Mouse (Mus musculus) heart, embryonic 11.5 days (tissue): Measurements from ENCODE around the gene Neurl2. TPM values are rescaled to one million over a fixed set of nuclear protein-coding genes. Genes with fewer than 3 reads are reported as not detected.

Source experiments
- ATAC-seq: fragments of 200-750 bp; cut with Nextera tagmentation; replicated peaks from 2 replicates; pipeline ENCODE4 v1.8.0; 2017; ENCODE audit warnings: moderate library complexity; ENCODE audit not compliant: insufficient number of reproducible peaks, low FRiP score, low TSS enrichment
- H3K27ac ChIP-seq: fragments of 300-500 bp; sonication (generic); 2 replicates; pipeline ENCODE4 v1.5.1; 2014; ENCODE audit warnings: mild to moderate bottlenecking, low read depth, low read length
- H3K27me3 ChIP-seq: fragments of 300-500 bp; sonication (generic); 2 replicates; pipeline ENCODE4 v1.6.1; 2014; ENCODE audit warnings: mild to moderate bottlenecking, low read length, mixed read lengths; ENCODE audit not compliant: control insufficient read depth, insufficient read depth
- H3K36me3 ChIP-seq: fragments of 300-500 bp; sonication (generic); 2 replicates; pipeline ENCODE4 v1.6.1; 2014; ENCODE audit warnings: mild to moderate bottlenecking, low read length, moderate library complexity, mixed read lengths; ENCODE audit not compliant: control insufficient read depth, insufficient read depth
- H3K4me1 ChIP-seq: fragments of 300-500 bp; sonication (generic); 2 replicates; pipeline ENCODE4 v1.6.1; 2014; ENCODE audit warnings: low read length; ENCODE audit not compliant: control insufficient read depth, insufficient read depth
- H3K4me2 ChIP-seq: fragments of 300-500 bp; sonication (generic); 2 replicates; pipeline ENCODE4 v1.6.1; 2014; ENCODE audit warnings: mild to moderate bottlenecking, moderate library complexity
- H3K4me3 ChIP-seq: fragments of 300-500 bp; sonication (generic); 2 replicates; pipeline ENCODE4 v1.5.1; 2014; ENCODE audit warnings: low read depth, low read length
- H3K9ac ChIP-seq: fragments of 300-500 bp; sonication (generic); 2 replicates; pipeline ENCODE4 v1.6.1; 2014; ENCODE audit warnings: mild to moderate bottlenecking, low read depth, low read length, moderate library complexity
- H3K9me3 ChIP-seq: fragments of 300-500 bp; sonication (generic); replicated peaks from 2 replicates; pipeline ENCODE4 v1.6.1; 2016; ENCODE audit warnings: low read length; ENCODE audit not compliant: control insufficient read depth
- WGBS: fragments of 180-500 bp; shearing (Covaris S2); extraction: QIAGEN DNeasy Blood & Tissue Kit; methylation state at CpG from one replicate; pipeline ENCODE4 v1.1.7; 2014; ENCODE audit not compliant: insufficient replicate concordance; 5-methylcytosine and 5-hydroxymethylcytosine counted together
- polyA plus RNA-seq: library from polyadenylated mRNA; unstranded; fragments of >200 nt; fragmentation: Nextera tagmentation; extraction: Ambion mirVana; gene quantifications from 2 replicates; pipeline ENCODE4 v1.2.1, GENCODE M21; 2014

Gene Neurl2
- polyA plus RNA-seq, 1 experiment from 2014 or later: 43.2 TPM

DNA sequence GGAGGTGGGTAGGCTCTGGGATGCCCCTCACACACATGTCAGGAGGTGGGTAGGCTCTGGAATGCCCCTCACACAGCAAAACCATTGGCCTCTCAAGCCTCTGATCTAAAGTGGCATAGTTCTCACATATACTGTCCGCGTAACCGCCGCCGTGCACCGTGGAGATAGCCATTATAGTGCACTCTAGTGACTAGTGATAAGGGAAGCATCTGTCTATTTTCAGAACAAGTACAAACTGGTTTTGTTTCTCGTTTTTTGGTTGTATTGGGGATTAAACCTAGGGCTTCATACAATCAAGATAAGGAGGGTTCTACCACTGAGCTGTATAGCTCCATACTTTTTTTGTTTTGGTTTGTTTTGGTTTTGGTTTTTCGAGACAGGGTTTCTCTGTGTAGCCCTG, 17.4 kb downstream of the Neurl2 start:
- Histone ChIP-seq H3K4me1 (peaks cover 15% of the 10 kb centered on the region), H3K9ac (no peak overlapping the region), H3K27me3 (no peaks in the 10 kb centered on the region), H3K4me2 (no peak overlapping the region), H3K9me3 (no peaks in the 10 kb centered on the region), H3K36me3 (no peaks in the 10 kb centered on the region), H3K27ac (no peak overlapping the region), H3K4me3 (no peak overlapping the region)
- ATAC-seq: no peak
- WGBS: 61% methylated on average over 8 of the region's 8 CpGs

DNA sequence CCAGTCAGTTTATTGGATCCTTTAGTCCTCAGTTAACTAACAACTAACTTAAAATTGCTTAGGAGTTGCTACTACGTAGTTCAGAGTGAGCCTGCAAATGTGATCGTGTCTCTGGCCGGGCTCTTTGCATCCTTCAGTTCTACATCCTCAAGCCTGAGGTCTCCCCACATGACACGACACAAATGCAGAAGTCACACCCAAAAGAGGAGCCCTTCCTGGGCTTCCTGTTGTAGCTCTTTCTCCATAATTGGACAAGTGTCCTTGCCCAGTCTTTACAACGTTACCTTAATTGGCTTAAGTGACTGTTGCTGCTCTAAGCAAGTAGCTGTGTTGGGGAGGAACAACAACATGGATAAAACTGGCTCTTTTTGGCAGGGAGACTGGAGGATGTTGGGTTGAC, 17.9 kb downstream of the Neurl2 start:
- H3K9ac ChIP-seq: no peak overlapping the region
- peaks cover 15% of the 10 kb centered on the region for H3K4me1 ChIP-seq
- no peak for ATAC-seq
- no peaks in the 10 kb centered on the region for H3K9me3 ChIP-seq
- H3K4me2 ChIP-seq: no peak overlapping the region
- 78% methylated on average over 5 of the region's 5 CpGs for WGBS
- H3K27me3 ChIP-seq: no peaks in the 10 kb centered on the region
- H3K27ac ChIP-seq: no peak overlapping the region
- no peak overlapping the region for H3K4me3 ChIP-seq
- H3K36me3 ChIP-seq: no peaks in the 10 kb centered on the region

DNA sequence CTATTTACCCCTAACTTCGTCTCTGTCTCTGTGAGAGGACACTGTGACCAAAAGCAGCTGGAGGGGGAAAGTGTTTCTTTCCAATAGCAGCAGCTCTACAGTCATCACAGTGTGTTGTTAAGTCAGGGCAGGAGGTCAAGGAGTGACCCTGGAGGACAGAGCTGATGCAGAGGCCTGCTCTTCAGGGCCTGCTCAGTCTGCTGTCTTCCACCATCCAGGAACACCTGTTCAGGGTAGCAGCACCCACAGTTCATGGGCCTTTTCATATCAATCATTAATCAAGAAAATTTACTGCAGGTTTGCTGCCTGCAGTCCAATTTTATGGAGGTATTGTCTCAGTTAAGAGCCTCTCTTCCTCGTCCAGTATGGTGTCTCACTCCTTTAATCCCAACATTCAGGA, 19.7 kb downstream of the Neurl2 start:
- Histone ChIP-seq H3K9me3 (no peaks in the 10 kb centered on the region), H3K27me3 (no peaks in the 10 kb centered on the region), H3K4me1 (peaks cover 15% of the 10 kb centered on the region), H3K4me2 (no peak overlapping the region), H3K27ac (no peak overlapping the region), H3K36me3 (no peaks in the 10 kb centered on the region), H3K9ac (no peak overlapping the region), H3K4me3 (no peak overlapping the region)
- 65% methylated on average over 2 of the region's 2 CpGs for WGBS
- no peak for ATAC-seq

DNA sequence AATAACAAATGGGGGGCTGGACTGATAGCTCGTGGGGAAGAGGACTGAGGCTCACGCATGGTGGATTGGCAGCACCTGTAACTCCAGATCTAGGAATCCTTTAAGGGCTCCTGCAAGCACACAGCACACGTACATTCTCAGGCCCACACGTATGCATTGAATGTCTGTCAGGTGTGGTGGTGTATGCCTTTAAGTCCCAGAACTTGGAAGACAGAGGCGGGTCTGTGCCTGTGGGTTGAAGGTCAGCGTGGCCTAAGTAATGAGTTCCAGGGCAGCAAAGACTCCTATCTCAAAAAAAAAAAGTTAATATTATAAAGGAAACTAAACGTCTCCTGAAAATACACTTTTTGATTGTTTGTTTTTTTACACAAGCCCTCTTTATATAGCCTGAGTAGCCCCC, 26.6 kb downstream of the Neurl2 start:
- Histone ChIP-seq H3K9ac (no peak overlapping the region), H3K27ac (no peak overlapping the region), H3K27me3 (no peaks in the 10 kb centered on the region), H3K9me3 (no peaks in the 10 kb centered on the region), H3K36me3 (no peaks in the 10 kb centered on the region), H3K4me1 (peaks cover 10% of the 10 kb centered on the region), H3K4me3 (no peak overlapping the region), H3K4me2 (no peak overlapping the region)
- 69% methylated on average over 7 of the region's 7 CpGs for WGBS
- no peak for ATAC-seq

DNA sequence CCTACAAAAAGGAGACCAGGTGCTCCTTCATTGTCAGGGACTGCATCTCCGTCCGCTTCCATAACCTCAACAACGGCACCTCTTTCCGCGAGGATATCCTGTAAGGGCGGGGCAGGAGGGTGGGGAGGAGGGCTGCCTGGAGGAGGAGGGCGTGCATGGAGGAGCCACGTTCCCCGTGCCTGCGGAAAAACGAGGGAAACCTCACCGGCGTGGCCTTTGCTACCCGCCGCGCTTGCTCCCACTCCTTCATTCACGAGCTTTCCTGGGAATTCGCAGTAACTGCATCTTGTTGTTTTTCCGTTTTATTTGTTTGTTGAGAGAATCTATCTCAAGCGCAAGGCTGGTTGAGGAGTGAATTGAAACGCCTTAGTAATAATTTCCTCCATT, 27.9 kb downstream of the Neurl2 start:
- Histone ChIP-seq H3K27ac (peak overlapping the region; percentile 67), H3K9ac (peak overlapping the region; percentile 83), H3K4me1 (peaks cover 10% of the 10 kb centered on the region), H3K27me3 (no peaks in the 10 kb centered on the region), H3K4me3 (peak overlapping the region; percentile 88), H3K4me2 (peak overlapping the region; percentile 70), H3K36me3 (peaks cover under 1% of the 10 kb centered on the region; the same call in 1 of the 2 replicates), H3K9me3 (no peaks in the 10 kb centered on the region)
- peak; percentile 63 for ATAC-seq
- WGBS: 1% methylated on average over 21 of the region's 21 CpGs

DNA sequence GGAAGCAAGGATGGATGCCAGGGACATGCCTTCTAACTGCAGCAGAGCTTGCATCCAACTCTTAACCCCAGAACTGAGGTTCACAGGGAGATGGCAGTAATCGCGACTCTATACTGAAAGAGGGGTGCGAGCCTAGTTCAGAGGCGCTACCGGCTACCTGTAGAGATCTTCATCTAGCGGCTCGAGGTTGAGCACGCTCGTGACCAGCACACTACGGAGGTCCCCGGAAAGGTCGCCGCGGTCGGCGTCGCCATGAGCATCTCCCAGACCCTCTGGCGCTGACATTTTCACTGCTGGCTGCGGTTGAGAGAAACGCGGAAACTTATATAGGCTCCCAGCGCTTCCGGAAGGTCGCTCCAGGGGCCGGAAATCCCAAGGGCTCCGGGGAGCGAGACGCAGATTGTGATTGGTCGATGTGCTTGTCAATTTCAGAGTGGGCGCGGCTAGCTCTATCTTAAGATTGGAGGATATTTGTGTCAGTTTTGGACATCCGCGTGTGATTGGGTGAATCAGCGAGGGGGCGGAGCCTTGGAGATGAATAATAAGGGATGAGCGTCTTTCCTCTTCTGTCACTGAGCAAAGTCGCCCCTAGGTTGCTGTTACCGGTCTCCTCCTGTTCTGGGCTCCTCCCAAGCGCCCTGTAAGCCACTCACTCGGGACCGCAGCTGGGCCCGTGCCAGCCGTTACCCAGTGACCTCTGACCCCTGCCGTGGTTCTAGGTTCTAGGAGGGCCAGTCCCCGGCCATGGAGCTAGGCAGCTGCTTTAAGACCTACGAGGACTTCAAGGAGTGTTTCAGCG, 28.5 kb downstream of the Neurl2 start, which contains the start of the genes Acot8 and Zswim3:
Acot8 (minus strand) TSS at position 350 of the 799 bp plus-strand sequence.
Zswim3 (plus strand) TSS at position 566 of the 799 bp plus-strand sequence.
- H3K27me3 ChIP-seq: no peaks in the 10 kb centered on the region
- H3K36me3 ChIP-seq: peaks cover 2% of the 10 kb centered on the region; the same call in 1 of the 2 replicates
- no peaks in the 10 kb centered on the region for H3K9me3 ChIP-seq
- H3K4me3 ChIP-seq: peak within 1 kb of the TSS; percentile 88
- H3K4me2 ChIP-seq: peak within 1 kb of the TSS; percentile 70
- peak within 1 kb of the TSS; percentile 87 for H3K27ac ChIP-seq
- peaks cover 10% of the 10 kb centered on the region for H3K4me1 ChIP-seq
- H3K9ac ChIP-seq: peak within 1 kb of the TSS; percentile 85
- ATAC-seq: peak; percentile 96
- under 1% methylated on average over 47 of the region's 47 CpGs for WGBS

DNA sequence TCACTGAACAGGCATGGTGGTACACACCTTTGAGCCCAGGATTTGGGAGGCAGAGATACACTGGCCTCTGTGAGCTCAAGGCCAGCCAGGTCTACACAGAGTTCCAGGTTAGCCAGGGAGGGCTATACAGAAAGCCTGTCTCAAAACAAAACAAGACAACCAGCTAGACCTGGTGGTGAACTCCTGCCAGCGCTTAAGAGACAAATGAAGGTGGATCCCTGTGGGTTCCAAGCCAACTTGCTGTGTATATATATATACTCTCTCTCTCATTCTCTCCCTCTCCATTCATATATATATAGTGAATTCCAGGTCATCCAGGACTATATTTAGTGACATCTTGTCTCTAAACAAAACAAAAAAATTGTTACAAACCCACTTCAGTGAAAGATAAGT, 29.3 kb downstream of the Neurl2 start:
- WGBS: 61% methylated on average over 1 of the region's 1 CpGs
- no peak overlapping the region for H3K27ac ChIP-seq

DNA sequence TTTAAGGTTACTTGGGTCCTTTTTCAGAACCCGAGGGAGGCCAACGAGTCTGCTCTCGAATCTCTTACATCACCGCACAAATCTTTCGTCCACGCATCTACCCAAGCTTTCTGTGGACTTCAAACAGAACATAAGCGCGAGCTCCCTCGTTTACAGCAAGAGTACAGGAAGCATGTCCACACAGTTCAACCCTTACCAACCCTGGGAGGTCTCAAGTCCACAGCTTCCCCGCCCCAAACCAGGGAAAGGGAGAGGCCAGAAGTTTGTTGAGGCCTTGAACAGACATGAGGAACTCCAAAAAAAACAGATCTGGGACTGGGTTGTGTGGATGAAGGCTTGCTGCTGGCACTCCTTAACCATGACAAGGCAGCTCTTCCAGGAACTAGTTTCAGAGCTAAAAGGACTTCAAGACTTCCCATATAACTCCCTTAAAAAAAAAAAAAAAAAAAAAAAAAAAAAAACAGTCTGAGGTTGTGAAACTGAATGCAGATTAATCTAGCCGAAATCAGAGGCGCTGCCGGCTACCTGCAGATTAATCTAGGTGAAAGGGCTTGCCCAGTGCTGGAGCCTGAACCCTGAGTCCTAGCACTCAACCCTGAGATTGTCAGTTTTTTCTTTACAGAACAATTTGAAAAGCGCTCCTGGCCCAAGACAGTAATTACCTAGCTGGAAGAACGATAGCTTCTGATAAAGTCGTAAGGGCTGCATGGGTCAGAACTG, 29.9 kb downstream of the Neurl2 start:
- Histone ChIP-seq H3K4me2 (peak overlapping the region; percentile 70), H3K4me3 (peak overlapping the region; percentile 88), H3K27me3 (no peaks in the 10 kb centered on the region), H3K4me1 (peaks cover 10% of the 10 kb centered on the region), H3K27ac (no peak overlapping the region), H3K9ac (peak overlapping the region; percentile 85), H3K9me3 (no peaks in the 10 kb centered on the region), H3K36me3 (peaks cover 2% of the 10 kb centered on the region; the same call in 1 of the 2 replicates)
- 91% methylated on average over 16 of the region's 16 CpGs for WGBS
- ATAC-seq: no peak

More for the DNA sequence above, 29.3 kb downstream of the Neurl2 start:
- peak overlapping the region; percentile 88 for H3K4me3 ChIP-seq
- no peaks in the 10 kb centered on the region for H3K27me3 ChIP-seq
- H3K4me2 ChIP-seq: peak overlapping the region; percentile 70
- peak overlapping the region; percentile 85 for H3K9ac ChIP-seq
- no peaks in the 10 kb centered on the region for H3K9me3 ChIP-seq
- H3K36me3 ChIP-seq: peaks cover 2% of the 10 kb centered on the region; the same call in 1 of the 2 replicates
- no peak for ATAC-seq
- peaks cover 10% of the 10 kb centered on the region for H3K4me1 ChIP-seq
